Mouse (Mus musculus) G1E (cell line): ENCODE data around the gene Arsa. TPM values are rescaled to one million over a fixed set of nuclear protein-coding genes. Genes with fewer than 3 reads are reported as not detected.

Source experiments
- ATAC-seq: 2 replicates; pipeline ENCODE4 v1.8.0; 2016; ENCODE audit warnings: mild to moderate bottlenecking; ENCODE audit not compliant: insufficient number of reproducible peaks, poor library complexity, low FRiP score, severe bottlenecking; ENCODE audit errors: extremely low read depth
- DNase-seq: peaks from one replicate; pipeline ENCODE4 v3.0.0; 2012; ENCODE audit warnings: low spot score
- H3K27me3 ChIP-seq: 2 replicates; pipeline ENCODE4 v1.6.1; 2012; ENCODE audit warnings: mild to moderate bottlenecking, low read length, inconsistent platforms; ENCODE audit not compliant: insufficient read depth
- H3K36me3 ChIP-seq: replicated peaks from 2 replicates; pipeline ENCODE3; 2012; ENCODE audit warnings: mild to moderate bottlenecking, inconsistent platforms
- H3K4me1 ChIP-seq: 2 replicates; pipeline ENCODE4 v1.6.1; 2012; ENCODE audit warnings: low read depth, low read length, inconsistent platforms, mixed read lengths; ENCODE audit not compliant: insufficient read depth
- H3K4me3 ChIP-seq: 2 replicates; pipeline ENCODE4 v1.5.1; 2012; ENCODE audit warnings: low read depth, mild to moderate bottlenecking, inconsistent platforms, low read length, moderate library complexity, mixed read lengths
- H3K9me3 ChIP-seq: replicated peaks from 2 replicates; pipeline ENCODE4 v1.6.1; 2012; ENCODE audit warnings: inconsistent platforms
- CTCF ChIP-seq: IDR thresholded peaks from 2 replicates; pipeline ENCODE4 v1.5.1; 2012; ENCODE audit warnings: low read depth, low read length, inconsistent platforms, mixed read lengths
- GATA1 ChIP-seq: IDR thresholded peaks from 2 replicates; pipeline ENCODE4 v1.6.1; 2012; ENCODE audit warnings: borderline replicate concordance, low read length, inconsistent platforms, mixed read lengths
- GATA2 ChIP-seq: IDR thresholded peaks from 2 replicates; pipeline ENCODE4 v1.6.1; 2012; ENCODE audit warnings: low read depth, low read length, inconsistent platforms, borderline replicate concordance
- POLR2AphosphoS5 ChIP-seq: IDR thresholded peaks from 2 replicates; pipeline ENCODE4 v1.6.1; 2012; ENCODE audit warnings: low read depth, low read length, inconsistent platforms; ENCODE audit not compliant: insufficient replicate concordance
- TAL1 ChIP-seq: conservative IDR thresholded peaks from 2 replicates; pipeline ENCODE4 v1.6.1; 2012; ENCODE audit warnings: low read depth, low read length, inconsistent platforms, mixed read lengths
- polyA plus RNA-seq: library from polyadenylated mRNA; stranded (reverse); fragments of >175 nt; gene quantifications from 2 replicates; pipeline ENCODE4 v1.2.3, GENCODE M21; 2012
- total RNA-seq, 2 experiments: library from RNA; stranded (forward) in 1 of 2; stranded (reverse) in 1 of 2; fragments of 200-1000 nt in 1 of 2; fragments of >200 nt in 1 of 2; fragmentation: Nextera tagmentation in 1 of 2; gene quantifications; 2 replicates each; pipeline ENCODE4 v1.2.3; 2014 to 2017

Arsa gene
- total RNA-seq (2014; fragmentation: Nextera tagmentation) = 12.2 and 12.8 TPM in 2 replicates
- 21.1 and 25.4 TPM in 2 replicates for total RNA-seq (2017)
- polyA plus RNA-seq = 37.5 and 39.2 TPM in 2 replicates

DNA sequence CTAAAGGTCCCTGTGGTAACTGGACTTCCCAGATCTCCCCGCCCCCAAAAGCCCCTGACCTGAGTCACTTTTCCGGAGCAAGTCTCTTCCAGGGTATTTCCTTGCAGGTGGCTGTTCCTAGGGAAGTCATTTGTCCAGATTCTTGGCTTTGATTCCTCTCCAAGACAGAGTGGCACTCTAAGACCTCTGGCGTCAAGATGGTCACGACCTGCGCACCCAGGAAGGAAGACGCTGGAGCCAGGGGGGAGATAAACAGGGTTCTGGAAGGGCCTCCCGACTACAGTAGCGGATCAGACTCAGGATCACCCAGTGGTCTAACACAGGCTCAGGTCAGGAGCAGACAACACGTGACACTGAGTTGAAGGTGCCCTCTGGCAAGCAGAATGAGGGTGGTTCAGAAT is at the start of gene Arsa:
Gene Arsa (minus strand): TSS at position 335 of the 401 bp plus-strand sequence.
- TF ChIP-seq TAL1 = no peak
- TF ChIP-seq POLR2AphosphoS5 = no peak
- no peak for TF ChIP-seq GATA2
- TF ChIP-seq GATA1 = no peak
- no peak for TF ChIP-seq CTCF
- Histone ChIP-seq H3K27me3 (peaks cover 4% of the 10 kb centered on the region; the same call in 1 of the 2 replicates), H3K4me1 (peaks cover 29% of the 10 kb centered on the region), H3K4me3 (peak within 1 kb of the TSS; percentile 84), H3K36me3 (peaks cover 36% of the 10 kb centered on the region), H3K9me3 (no peaks in the 10 kb centered on the region)
- no peak for DNase-seq
- no peak for ATAC-seq

DNA sequence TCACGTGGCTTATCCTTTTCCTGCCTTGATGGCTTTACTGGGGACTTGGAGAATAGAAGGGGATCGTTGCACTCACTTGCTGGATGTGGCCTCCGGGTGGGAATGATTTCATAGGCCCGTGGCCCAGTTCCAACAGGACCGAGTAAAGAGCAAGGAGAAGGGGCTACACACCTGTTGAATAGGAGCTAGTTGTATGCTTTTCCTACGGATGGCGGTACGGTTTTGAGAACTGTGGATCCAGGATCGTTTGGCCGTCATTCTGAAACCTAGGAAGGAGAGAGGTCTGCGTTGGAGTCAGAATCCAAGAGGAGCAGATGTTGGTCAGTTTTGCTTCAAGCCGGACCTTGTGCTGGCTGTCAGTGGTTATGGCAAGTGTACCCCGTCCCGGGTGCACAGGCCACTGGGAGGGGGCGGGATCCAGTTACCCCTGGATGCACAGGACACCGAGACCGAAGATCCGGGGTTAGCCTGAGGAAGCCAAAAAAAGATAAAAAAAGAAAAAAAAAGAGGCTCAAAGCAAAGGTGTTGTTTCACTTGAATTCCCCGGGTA is 49.6 kb upstream of the Arsa start:
- H3K9me3 ChIP-seq = peaks cover 13% of the 10 kb centered on the region; the same call in 1 of the 2 replicates
- no peaks in the 10 kb centered on the region for H3K36me3 ChIP-seq
- no peak overlapping the region for H3K4me3 ChIP-seq
- ATAC-seq (no peak), DNase-seq (no peak)
- H3K4me1 ChIP-seq = no peaks in the 10 kb centered on the region
- TF ChIP-seq GATA2 (no peak), CTCF (no peak), TAL1 (no peak), GATA1 (no peak)
- no peaks in the 10 kb centered on the region; the same call in 1 of the 2 replicates for H3K27me3 ChIP-seq

DNA sequence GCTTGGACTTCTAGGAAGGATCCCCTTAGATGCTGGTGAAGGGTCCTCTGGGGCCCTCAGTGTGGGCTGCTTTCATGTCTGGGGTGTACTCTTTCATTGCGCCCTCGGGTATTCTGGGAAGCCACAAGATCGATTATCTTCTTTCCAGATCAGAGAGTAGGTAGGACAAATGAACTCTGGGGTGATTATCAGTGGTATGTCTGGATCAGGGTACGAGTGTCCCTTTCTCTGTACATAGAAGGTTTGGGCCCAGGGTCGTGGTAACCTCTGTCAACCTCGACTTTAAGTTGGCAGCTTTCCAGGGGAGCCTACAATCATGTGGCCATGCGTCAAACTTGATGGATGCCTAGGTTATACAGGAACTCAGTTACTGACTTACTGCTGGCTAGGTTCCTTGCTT is 48.7 kb upstream of the Arsa start:
- ATAC-seq = no peak
- H3K36me3 ChIP-seq = no peaks in the 10 kb centered on the region
- H3K9me3 ChIP-seq = peaks cover 13% of the 10 kb centered on the region; the same call in 1 of the 2 replicates
- no peak for DNase-seq
- H3K27me3 ChIP-seq = no peaks in the 10 kb centered on the region; the same call in 1 of the 2 replicates
- no peaks in the 10 kb centered on the region for H3K4me1 ChIP-seq
- no peak overlapping the region for H3K4me3 ChIP-seq
- no peak for TF ChIP-seq GATA2
- no peak for TF ChIP-seq GATA1
- TF ChIP-seq CTCF = no peak

DNA sequence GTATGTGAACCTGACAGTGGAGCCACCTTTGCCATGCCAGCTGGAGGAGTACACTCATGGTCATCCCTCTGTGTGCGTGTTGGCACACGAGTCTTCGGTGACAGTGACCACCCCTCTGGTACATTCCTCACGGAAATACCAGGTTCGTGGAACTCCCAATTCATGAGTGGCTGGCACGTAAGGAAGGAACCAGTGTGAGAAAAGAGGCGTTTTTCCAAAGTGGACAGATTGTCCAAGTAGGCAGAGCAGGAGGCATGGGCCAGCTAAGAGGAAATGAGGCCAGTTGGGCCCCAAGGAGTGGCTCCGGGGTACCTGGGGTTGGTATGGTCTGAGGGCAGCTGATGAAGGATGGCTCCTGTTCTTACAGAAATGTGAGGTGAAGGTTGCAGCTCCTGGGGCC is 48.2 kb upstream of the Arsa start:
- no peaks in the 10 kb centered on the region for H3K36me3 ChIP-seq
- ATAC-seq (no peak), DNase-seq (no peak)
- no peaks in the 10 kb centered on the region; the same call in 1 of the 2 replicates for H3K27me3 ChIP-seq
- no peak overlapping the region for H3K4me3 ChIP-seq
- TF ChIP-seq CTCF (no peak), TAL1 (no peak), POLR2AphosphoS5 (no peak), GATA1 (no peak), GATA2 (no peak)
- H3K9me3 ChIP-seq = peaks cover 13% of the 10 kb centered on the region; the same call in 1 of the 2 replicates
- no peaks in the 10 kb centered on the region for H3K4me1 ChIP-seq

DNA sequence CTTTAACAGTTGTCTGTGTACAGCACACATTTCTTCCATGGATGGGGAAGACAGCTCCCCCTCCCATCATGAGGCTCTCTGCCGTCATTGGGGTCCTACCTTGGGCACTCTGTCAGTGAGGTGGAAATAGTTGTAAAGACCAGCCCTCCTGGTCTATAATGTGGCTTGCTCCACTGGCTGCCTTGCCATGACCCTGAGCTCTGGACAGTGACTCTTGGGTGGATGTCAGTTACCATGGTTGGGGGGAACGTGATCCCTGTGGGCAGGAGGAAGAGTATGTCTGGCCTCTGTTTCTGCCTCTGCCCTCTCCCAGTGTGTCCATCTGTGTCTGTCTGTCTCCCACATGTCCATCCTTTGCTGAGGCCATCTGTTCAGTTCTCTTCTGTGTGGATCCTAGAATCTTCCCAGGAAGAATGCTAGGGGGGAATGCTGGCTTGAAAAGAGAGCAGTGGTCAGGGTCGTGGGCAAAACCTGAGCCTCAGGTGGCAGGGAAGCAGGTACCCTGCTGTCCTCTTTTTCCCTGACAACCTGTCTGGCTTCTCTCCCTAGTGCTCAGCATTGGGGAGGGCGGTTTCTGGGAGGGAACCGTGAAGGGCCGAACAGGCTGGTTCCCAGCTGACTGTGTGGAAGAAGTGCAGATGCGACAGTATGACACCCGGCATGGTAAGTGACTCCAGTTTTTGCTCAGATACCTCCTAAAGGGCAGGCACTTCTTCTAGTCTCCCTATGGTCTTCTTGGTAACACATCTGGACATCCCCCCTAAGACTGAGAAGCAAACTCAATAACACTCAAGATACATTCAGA is 47.6 kb upstream of the Arsa start:
- no peak for ATAC-seq
- no peak for DNase-seq
- Histone ChIP-seq H3K9me3 (peaks cover 13% of the 10 kb centered on the region; the same call in 1 of the 2 replicates), H3K4me3 (no peak overlapping the region), H3K27me3 (no peaks in the 10 kb centered on the region; the same call in 1 of the 2 replicates), H3K36me3 (no peaks in the 10 kb centered on the region), H3K4me1 (no peaks in the 10 kb centered on the region)
- TF ChIP-seq CTCF (no peak), TAL1 (no peak), GATA1 (no peak), GATA2 (no peak), POLR2AphosphoS5 (no peak)

DNA sequence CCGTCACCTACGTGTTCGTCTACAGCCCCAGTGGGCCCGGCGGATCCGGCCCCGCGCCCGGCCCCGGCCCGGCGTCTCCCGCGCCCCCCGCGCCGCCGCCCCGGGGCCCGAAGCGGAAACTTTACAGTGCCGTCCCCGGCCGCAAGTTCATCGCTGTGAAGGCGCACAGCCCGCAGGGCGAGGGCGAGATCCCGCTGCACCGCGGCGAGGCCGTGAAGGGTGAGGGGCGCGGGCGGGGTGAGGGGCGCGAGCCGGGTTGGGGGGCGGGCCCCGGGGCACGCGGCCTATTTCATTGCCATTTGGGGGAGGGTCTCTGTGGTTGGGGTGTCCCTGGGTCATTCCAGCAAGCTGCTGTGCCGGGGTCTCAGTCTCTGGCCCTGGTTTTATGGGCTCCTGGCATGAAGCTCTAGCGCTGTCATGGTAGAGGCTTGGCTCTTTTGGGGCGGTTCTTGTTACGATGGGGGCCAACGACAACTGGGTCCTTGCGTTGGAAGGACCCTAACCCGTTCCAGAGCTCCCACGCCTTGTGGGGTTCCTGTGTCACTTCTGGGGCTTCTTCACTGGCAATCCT is 46.9 kb upstream of the Arsa start:
- no peak overlapping the region for H3K4me3 ChIP-seq
- peaks cover 13% of the 10 kb centered on the region; the same call in 1 of the 2 replicates for H3K9me3 ChIP-seq
- DNase-seq (no peak), ATAC-seq (no peak)
- no peaks in the 10 kb centered on the region; the same call in 1 of the 2 replicates for H3K27me3 ChIP-seq
- H3K4me1 ChIP-seq = no peaks in the 10 kb centered on the region
- TF ChIP-seq CTCF (no peak), POLR2AphosphoS5 (no peak), GATA1 (no peak), TAL1 (no peak), GATA2 (no peak)
- H3K36me3 ChIP-seq = no peaks in the 10 kb centered on the region
